Mouse (Mus musculus) gonadal fat pad, adult 2 months (tissue): ENCODE measurements at regions not wholly inside any gene's neighbourhood (a gene's known extent, or its start where the extent isn't known, plus 50 kb on each side); places are given as distances from the start of the nearest gene placed in this dataset.
A peak's percentile ranks its signal among the peaks of the same experiment; 100 is the strongest.

Experiments
- DNase-seq: peaks from one replicate; pipeline ENCODE4 v3.0.0-alpha.2; 2012; ENCODE audit warnings: low read depth

DNA sequence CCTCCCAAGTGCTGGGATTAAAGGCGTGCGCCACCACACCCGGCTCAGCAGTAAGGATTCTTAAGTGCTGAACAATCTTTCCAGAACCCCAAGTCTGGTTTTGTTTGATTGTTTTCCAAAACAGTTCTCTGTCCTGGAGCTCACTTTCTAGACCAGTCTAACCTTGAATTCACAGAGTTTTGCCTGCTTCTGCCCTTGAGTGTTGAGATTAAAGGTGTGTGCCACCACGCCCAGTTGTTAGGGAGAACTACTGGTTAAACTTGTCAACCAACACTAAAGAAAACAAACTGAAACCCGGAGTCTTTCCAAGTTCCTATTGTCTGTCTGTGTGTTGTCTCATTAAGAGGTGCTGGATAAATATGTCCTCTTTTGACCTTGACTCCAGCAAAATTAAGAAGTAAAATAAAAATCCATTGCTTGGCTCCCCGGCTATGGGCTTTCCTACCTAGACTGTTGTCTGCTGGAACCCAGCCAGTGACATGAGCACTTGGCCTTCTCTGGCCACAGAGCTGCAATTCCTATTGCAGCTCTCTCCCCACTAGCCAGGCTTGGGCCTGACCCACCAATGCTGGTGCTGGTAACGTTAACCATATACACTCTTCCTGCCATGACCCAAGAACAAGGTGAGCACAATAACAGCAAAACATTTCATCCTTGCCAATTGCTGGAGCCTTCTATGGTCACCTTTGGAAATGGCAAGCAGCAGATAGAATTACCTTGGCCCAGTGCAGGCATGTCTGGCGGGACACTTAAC lies 51.1 kb upstream of the Klf9 start:
- DNase-seq = peak; percentile 4
